Mouse (Mus musculus): Measurements from ENCODE around the gene Ripply2. TPM values are rescaled to one million over a fixed set of nuclear protein-coding genes. Genes with fewer than 3 reads are reported as not detected.

Ripply2 gene
- polyA plus RNA-seq, 1 experiment, result not detected

DNA sequence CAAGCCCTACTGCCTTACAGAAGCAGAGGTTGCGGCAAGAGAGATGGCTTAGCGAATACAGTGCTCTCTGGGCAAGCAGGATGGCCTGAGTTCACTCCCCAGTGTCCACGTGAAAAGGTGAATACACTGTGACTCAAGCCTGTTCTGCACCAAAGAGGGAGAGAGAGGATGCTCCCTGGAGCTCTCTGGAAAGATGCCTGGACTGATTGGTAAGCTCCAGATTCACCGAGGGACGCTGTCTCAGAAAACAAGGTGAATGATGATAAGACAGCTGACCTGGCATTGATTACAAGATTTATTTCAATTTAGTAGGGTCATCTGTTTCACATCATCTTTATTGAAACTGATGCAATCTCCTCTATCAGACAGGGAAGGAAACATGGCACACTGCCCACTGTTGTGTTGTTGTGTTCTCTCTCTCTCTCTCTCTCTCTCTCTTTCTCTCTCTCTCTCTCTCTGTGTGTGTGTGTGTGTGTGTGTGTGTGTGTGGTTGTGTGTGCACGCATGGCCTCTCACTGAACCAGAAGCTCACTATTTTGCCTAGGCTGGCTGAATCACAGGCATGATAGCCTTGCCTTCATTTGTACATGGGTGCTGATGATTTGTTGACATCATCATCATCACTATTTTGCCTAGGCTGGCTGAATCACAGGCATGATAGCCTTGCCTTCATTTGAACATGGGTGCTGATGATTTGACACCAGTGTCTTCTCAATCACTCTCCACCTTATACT is 10.5 kb upstream of the Ripply2 start:
- no peak overlapping the region for H3K27ac ChIP-seq (replicated peaks; ENCODE audit: low read depth, low read length)
- H3K4me1 ChIP-seq (ENCODE audit: control insufficient read depth, insufficient read depth, insufficient read length, low read length), result no peaks in the 10 kb centered on the region
- H3K4me3 ChIP-seq (ENCODE audit: insufficient read depth, low read depth, low read length), result no peak overlapping the region

DNA sequence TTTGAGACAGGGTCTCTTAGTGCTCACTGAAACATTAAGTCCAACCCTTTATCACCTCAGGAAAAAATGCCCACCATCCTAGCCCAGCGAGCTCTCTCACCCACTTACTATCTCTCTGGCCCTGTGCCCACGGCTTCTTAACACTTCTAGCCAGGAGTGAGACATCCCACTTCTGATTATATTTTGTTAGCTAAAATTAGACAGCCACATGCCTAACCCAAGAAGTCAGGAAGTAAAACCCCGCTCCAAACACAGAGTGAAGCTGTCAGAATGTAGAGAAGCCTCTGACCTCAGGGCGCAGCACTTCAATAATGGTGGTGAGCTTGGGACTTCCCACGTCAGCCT is 9.9 kb upstream of the Ripply2 start:
- Histone ChIP-seq H3K27ac (replicated peaks; ENCODE audit: low read depth, low read length) (no peak overlapping the region), H3K4me3 (ENCODE audit: insufficient read depth, low read depth, low read length) (no peak overlapping the region), H3K4me1 (ENCODE audit: control insufficient read depth, insufficient read depth, insufficient read length, low read length) (no peaks in the 10 kb centered on the region)

DNA sequence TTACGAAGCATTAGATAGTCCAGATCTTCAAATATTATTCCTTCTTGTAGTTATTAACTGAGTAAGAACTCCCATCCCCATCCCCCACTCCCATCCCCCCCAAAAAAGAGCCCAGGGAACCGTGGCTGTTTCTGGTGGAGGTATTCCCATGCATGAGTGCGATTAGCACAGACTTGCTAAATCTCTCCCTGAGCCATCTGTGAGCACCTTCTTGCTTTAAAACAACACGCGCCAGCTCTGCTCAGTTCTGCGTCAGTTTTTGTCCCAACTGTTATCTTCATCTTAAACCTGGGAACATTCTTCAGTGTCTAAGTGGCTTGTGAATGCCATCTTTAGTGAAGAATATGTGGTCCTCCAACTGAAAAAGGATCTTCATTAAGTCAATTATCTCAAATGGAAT is 6.8 kb upstream of the Ripply2 start:
- Histone ChIP-seq H3K4me3 (ENCODE audit: insufficient read depth, low read depth, low read length) (no peak overlapping the region), H3K27ac (replicated peaks; ENCODE audit: low read depth, low read length) (no peak overlapping the region), H3K4me1 (ENCODE audit: control insufficient read depth, insufficient read depth, insufficient read length, low read length) (no peaks in the 10 kb centered on the region)

DNA sequence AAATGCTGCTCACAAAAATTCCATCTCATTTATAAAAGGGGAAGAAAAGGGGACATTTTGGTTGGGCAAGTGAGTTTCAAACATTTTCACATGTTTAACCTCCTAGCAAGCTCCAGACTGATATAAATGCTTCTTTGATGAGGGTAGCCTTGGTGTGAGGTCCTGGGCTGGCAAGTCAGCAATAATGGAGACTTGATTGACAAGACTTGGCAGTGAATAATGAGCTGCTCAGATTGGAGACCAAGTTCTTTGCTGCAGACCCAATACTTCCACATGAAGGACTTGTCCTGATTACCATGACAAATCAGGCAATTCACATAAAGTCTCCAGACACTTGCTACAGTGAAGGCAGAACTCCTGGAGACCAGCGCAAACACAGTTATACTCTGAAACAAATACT is 6.4 kb upstream of the Ripply2 start:
- Histone ChIP-seq H3K27ac (replicated peaks; ENCODE audit: low read depth, low read length) (no peak overlapping the region), H3K4me1 (ENCODE audit: control insufficient read depth, insufficient read depth, insufficient read length, low read length) (no peaks in the 10 kb centered on the region), H3K4me3 (ENCODE audit: insufficient read depth, low read depth, low read length) (no peak overlapping the region)

DNA sequence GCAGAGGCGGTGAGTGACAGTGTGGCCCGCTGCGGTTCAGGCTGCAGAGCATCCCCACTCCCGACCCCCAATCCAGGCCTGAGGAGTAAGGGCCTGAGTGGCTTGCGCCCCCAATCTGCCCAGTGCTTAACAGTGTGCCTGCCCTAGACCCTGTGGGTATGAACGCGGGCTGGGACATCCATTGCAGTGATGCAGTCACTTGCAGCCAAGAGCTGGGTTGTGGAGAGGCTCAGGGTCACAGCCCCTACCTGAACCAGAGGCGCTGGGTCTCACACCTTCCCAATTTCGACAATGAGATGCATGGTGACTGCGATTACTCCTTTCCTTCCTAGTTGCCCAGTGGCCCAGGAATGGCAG is 579 bp downstream of the Ripply2 start:
- no peak overlapping the region for H3K4me3 ChIP-seq (ENCODE audit: insufficient read depth, low read depth, low read length)

DNA sequence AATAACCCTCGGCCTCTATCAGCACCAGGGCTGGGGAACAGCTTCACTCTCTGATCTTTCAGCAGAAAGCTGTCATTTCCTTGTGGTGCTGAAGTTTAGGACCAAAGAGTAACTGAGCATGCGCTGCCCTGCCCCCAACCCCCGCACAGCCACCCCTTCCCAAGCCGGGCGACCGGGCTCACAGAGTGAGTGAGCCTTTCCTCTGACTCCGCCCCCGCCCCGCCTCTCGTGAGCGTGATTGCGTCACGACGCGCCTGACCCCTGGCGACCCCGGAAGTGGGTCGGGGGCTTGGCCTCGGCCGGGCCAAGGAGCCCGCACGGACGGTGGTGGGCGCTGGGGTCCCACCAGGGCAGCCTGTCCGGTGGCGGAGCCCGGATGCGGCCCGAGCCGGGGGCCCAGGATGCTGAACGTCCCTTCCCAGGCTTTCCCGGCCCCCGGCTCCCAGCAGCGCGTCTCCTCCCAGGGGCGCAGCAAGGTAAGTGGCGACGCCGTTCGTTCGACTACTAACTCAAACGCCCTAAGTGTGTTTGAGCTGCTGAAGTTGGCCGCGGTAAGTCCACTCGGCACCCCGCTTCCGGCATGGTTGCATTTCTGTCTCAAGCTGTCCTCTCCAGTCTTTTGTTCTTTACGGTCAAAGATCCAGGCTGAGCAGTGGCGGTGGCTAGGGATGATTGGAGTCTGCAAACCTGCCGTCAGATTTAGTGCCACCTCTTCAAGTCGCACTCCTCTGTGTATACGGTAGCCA is 6.6 kb downstream of the Ripply2 start, which contains the start of gene Cyb5r4:
Gene Cyb5r4 (plus strand): TSS at position 237 of the 746 bp plus-strand sequence.
- peak within 1 kb of the TSS; percentile 86 for H3K4me3 ChIP-seq (ENCODE audit: insufficient read depth, low read depth, low read length)
- H3K27ac ChIP-seq (replicated peaks; ENCODE audit: low read depth, low read length), result peak within 1 kb of the TSS; percentile 52
- no peaks in the 10 kb centered on the region for H3K4me1 ChIP-seq (ENCODE audit: control insufficient read depth, insufficient read depth, insufficient read length, low read length)

More for the DNA sequence above, 579 bp downstream of the Ripply2 start:
- Histone ChIP-seq H3K27ac (replicated peaks; ENCODE audit: low read depth, low read length) (no peak overlapping the region), H3K4me1 (ENCODE audit: control insufficient read depth, insufficient read depth, insufficient read length, low read length) (no peaks in the 10 kb centered on the region; the same call in 1 of the 2 replicates)

DNA sequence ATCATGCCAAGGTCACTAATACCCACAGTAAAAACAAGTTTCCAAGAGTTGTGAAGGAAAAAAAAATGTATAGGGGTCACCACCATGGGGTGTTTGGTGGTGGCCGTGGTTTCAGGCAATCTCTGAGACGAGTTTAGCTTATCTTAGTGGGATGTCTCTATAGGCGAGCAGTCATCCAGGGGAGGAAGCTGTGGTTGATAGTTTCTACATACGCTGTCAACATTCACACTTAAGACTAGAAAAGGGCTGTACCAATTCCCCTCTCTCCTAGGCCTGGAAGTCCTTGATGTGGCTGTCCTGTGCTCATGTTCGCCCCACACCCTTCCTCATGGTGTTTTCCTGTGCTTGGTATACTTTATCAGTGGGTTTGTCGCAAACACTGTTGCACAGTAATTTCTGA is 10.4 kb downstream of the Ripply2 start:
- Histone ChIP-seq H3K4me1 (ENCODE audit: control insufficient read depth, insufficient read depth, insufficient read length, low read length) (no peaks in the 10 kb centered on the region), H3K4me3 (ENCODE audit: insufficient read depth, low read depth, low read length) (no peak overlapping the region), H3K27ac (replicated peaks; ENCODE audit: low read depth, low read length) (no peak overlapping the region)

DNA sequence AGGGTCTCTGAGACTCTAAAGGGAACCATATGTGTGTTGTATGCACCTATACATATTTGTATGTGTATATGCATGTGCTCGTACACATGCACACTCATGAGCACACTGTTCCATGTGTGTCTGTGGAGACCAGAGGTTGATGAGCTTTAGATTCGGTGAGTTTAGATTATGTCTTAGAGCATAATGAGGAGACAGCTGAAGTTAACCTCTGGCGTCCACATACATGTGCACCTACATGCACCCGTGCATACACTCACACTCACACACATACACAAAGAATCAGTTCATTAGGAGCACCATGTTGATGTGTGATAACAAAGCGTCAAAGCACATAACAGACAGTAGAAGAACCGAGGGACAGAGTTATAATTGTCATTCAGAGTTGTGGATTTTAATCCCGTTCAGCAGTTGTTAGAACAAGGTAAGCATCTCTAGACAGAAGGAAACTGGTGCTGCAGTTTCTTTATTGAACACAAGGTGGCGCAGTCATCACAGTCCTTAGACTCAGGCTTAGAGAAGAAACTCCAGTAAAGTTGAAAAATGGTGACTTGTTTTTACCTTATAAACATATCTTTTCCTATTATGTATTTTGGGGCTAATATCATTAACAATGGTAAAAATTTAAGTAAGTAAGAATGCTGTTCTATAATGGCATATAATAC is 12.2 kb downstream of the Ripply2 start:
- H3K27ac ChIP-seq (replicated peaks; ENCODE audit: low read depth, low read length), result no peak overlapping the region
- no peak overlapping the region for H3K4me3 ChIP-seq (ENCODE audit: insufficient read depth, low read depth, low read length)
- H3K4me1 ChIP-seq (ENCODE audit: control insufficient read depth, insufficient read depth, insufficient read length, low read length), result no peaks in the 10 kb centered on the region

DNA sequence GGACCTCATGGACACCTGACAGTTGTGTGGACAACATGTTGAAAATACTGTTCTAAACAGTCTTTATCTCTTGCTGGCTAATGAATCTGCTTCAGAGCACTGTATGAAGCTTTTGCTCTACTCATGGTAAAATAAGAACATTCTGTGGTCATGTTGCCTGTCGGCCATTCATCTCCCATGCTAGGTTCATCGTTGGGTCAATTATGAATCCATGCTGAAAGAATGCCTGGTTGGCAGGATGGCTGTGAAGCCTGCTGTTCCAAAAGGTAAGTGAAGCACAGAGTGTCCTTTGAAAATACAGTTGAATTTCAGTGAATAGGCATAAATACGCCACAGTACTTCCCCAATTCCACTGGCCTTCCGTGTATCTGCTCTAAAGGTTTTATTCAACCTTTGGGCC is 16.9 kb downstream of the Ripply2 start:
- Histone ChIP-seq H3K4me1 (ENCODE audit: control insufficient read depth, insufficient read depth, insufficient read length, low read length) (no peaks in the 10 kb centered on the region), H3K27ac (replicated peaks; ENCODE audit: low read depth, low read length) (no peak overlapping the region), H3K4me3 (ENCODE audit: insufficient read depth, low read depth, low read length) (no peak overlapping the region)

DNA sequence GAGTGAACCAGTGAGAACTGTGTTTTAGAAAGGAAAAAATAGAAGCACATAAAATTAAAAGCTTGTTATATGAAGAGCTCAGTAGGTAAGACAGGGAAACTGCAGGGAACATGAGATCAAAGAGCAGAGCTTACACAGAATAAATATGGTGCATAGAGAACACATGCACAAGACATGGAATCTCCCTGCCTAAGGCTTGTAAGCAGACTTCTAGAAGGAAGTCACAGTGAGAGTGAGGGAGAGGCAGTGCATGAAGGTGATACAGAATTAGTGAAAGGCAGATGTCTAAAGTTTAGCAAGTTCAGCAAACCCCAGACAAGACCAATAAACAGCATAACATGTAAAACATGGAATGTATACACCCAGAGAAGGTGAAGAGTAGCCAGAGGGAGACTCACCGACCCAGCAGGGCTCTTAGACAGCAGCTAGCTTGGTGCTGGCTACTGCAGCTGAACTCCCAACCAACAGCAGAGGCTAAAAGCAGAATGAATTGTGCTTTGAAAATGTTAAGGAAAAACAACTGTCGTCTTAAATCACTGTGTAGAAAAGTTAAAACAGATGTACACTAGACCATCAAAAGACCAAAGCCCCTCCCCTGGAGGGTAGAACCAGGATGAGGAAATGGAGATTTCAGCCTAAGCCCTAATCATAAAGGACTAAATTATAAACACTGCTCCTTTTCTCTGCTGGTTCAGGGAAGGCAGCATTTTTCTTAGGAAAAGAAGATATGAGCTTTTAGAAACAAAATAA is 19.7 kb downstream of the Ripply2 start:
- Histone ChIP-seq H3K4me3 (ENCODE audit: insufficient read depth, low read depth, low read length) (no peak overlapping the region), H3K27ac (replicated peaks; ENCODE audit: low read depth, low read length) (no peak overlapping the region), H3K4me1 (ENCODE audit: control insufficient read depth, insufficient read depth, insufficient read length, low read length) (no peaks in the 10 kb centered on the region)

DNA sequence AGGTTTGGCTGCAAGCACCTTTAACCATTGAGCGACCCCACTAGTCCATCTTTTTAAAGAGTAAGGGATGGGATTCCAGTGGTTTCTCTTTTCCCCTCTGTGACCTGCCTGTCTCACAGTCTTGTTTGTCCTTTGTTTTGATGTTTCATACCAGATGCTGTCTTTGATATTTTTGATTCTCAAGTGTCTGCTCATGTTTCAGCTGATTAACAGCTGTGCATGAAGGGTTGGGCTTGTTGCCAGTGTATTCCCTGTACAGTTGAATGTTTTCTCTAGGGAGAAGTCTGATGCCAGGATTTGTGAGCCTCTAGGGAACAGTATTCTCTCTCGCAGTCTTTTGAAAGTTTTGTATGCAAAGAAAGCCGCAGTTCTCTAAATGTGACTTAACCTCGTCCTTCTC is 34.1 kb downstream of the Ripply2 start:
- H3K4me1 ChIP-seq (ENCODE audit: control insufficient read depth, insufficient read depth, insufficient read length, low read length), result no peaks in the 10 kb centered on the region
- no peak overlapping the region for H3K4me3 ChIP-seq (ENCODE audit: insufficient read depth, low read depth, low read length)
- no peak overlapping the region for H3K27ac ChIP-seq (replicated peaks; ENCODE audit: low read depth, low read length)

DNA sequence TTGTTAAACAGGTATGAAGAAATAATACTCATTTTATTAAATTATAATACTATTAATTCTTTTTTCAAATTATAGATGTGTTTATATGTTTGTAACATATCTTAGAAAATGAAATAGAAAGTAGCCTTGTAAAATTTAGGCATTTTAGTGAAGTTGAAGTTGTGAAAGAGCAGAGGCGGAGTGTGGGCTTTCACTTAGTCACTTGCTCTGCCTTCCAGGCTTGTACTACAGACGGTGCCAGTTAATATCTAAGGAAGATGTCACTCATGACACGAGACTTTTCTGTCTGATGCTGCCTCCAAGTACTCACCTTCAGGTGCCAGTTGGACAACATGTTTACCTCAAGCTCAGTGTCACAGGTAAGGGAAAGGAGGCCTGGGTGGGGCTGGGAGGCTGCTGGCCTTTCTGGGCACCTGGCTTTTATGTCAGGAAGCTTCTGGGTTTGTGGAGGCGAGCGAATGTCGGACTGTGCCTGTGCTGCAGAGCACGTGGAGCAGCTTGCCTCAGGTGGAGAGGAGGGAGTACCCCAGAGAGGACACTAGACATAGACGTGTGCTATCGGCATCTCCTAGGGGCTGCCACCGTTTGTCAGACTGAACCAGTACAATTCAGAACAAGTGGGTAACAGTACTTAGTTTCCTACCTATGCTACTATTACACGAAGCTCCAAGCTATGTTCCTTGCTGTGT is 40.4 kb downstream of the Ripply2 start:
- Histone ChIP-seq H3K27ac (replicated peaks; ENCODE audit: low read depth, low read length) (no peak overlapping the region), H3K4me3 (ENCODE audit: insufficient read depth, low read depth, low read length) (no peak overlapping the region), H3K4me1 (ENCODE audit: control insufficient read depth, insufficient read depth, insufficient read length, low read length) (no peaks in the 10 kb centered on the region)

DNA sequence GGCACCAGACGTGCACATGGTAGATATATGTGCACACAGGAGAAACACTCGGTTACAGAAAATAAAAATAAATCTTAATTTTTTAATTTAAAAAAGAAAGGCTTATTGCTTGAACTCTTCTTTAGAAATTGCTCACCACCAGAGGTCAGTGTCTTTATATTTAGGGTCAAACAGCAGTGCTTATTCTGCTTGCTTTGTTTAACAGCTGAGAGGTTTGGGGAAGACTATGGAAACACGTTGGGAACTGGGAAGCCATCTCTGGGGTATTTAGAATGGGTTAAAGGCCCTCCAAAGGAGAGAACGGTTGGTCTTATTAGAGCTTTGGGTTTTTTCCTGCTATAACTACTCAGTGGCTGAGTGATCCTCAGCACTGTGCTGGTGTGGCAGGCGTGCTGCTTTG is 47.0 kb downstream of the Ripply2 start:
- no peaks in the 10 kb centered on the region for H3K4me1 ChIP-seq (ENCODE audit: control insufficient read depth, insufficient read depth, insufficient read length, low read length)
- H3K4me3 ChIP-seq (ENCODE audit: insufficient read depth, low read depth, low read length), result no peak overlapping the region

DNA sequence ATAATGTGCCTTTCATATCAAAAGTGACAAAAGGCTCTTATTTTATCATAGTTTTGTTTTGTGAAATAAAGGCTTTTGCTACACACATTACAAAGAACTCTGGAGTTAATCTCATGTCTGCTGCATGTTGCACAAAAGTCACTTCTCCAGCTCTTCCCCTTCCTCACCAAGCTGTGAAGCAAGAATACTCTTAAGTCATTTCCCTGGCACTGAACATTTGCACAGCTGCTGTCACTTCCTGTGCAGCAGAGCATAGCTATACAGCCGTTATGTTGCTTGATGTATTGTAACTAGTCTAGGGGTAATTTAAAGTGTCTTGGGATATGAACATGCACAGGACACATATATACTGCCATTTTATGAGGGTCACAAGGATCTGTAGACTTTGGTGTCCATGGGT is 52.8 kb downstream of the Ripply2 start:
- Histone ChIP-seq H3K27ac (replicated peaks; ENCODE audit: low read depth, low read length) (no peak overlapping the region), H3K4me3 (ENCODE audit: insufficient read depth, low read depth, low read length) (no peak overlapping the region), H3K4me1 (ENCODE audit: control insufficient read depth, insufficient read depth, insufficient read length, low read length) (no peaks in the 10 kb centered on the region)

More for the DNA sequence above, 47.0 kb downstream of the Ripply2 start:
- H3K27ac ChIP-seq (replicated peaks; ENCODE audit: low read depth, low read length), result no peak overlapping the region
